Mouse (Mus musculus): ENCODE data around the gene Pla2r1. TPM values are rescaled to one million over a fixed set of nuclear protein-coding genes. Genes with fewer than 3 reads are reported as not detected.
A peak's percentile ranks its signal among the peaks of the same experiment; 100 is the strongest.

Gene Pla2r1
- polyA plus RNA-seq, 1 experiment from 2014 or later: 3.7 TPM

DNA sequence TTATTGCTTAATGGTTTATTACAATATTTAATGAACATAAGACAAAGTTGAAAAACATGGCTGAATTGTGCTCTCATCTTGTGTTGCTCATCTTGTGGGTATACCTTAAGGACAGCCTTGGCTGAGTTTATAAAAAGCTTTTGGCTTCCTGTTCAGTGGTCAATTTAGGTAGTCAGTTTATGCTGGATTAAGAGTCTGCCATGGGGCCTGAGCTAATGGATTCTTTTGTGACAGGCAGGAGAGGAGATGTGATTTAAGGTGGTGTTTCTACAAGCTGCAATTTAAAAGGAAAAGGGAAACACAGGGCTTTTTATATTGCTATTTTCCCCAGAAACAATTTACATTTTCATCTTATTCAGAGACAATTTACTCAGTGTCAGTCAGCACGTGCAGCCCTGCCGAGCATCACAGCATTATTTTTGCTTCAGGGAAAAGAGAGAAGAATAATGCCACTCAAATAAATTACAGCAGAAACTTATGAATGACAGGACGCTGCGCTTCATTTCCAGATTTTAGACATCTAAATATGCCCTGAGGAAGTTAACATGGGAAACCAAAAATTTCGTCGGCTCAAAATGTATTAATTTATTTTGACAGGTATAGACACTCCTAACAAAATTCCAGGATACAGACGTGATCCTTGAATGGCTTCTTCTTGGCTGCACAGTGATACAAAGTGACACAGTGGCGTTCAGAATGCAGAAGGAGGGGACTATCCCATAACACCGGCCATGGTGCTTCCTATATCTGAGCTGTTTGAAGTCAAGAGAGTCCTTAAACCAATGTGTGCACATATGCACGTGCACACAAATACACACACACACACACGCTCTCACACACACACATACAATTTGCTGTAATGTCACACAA, 84.0 kb downstream of the Pla2r1 start:
- H3K4me2 ChIP-seq (ENCODE audit: low read length): no peak overlapping the region
- H3K36me3 ChIP-seq (ENCODE audit: insufficient read depth, low read length): no peaks in the 10 kb centered on the region
- no peak overlapping the region for H3K27ac ChIP-seq
- no peak for TF ChIP-seq CTCF (IDR thresholded peaks at IDR 0.05; ENCODE audit: low read depth)
- 64% methylated on average over 11 of the region's 11 CpGs for WGBS
- no peaks in the 10 kb centered on the region for H3K27me3 ChIP-seq (ENCODE audit: insufficient read depth, low read length)
- no peak overlapping the region for H3K9ac ChIP-seq (ENCODE audit: low read depth, low read length)
- DNase-seq (ENCODE audit: low spot score): no peak
- no peak for ATAC-seq (replicated peaks; ENCODE audit: low FRiP score, low read depth)
- H3K4me3 ChIP-seq (replicated peaks; ENCODE audit: low read depth, low read length): no peak overlapping the region
- H3K9me3 ChIP-seq (replicated peaks; ENCODE audit: low read length): no peaks in the 10 kb centered on the region
- H3K4me1 ChIP-seq (replicated peaks; ENCODE audit: insufficient read depth, low read length): no peaks in the 10 kb centered on the region

DNA sequence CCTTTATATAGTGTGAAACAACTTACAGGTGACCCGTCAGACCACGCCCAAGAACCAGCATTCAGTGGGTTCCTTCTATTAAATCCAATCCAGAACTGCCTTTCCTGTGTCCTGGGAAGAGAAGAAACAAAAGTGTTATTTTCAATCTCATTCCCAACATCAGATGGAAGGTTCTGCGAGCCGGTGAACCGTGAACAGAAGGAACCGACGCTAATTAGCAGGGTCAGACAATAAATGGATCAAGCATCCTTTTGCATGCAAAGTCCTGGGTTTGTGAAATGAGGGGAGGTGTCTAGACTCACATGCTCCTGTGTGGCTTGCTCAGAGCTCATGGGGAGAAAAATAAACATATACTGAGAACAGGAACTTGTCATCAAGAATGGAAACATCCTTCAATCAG, 100.7 kb downstream of the Pla2r1 start:
- Histone ChIP-seq H3K9ac (ENCODE audit: low read depth, low read length) (no peak overlapping the region), H3K36me3 (ENCODE audit: insufficient read depth, low read length) (no peaks in the 10 kb centered on the region), H3K27me3 (ENCODE audit: insufficient read depth, low read length) (no peaks in the 10 kb centered on the region), H3K27ac (no peak overlapping the region), H3K9me3 (replicated peaks; ENCODE audit: low read length) (no peaks in the 10 kb centered on the region), H3K4me1 (replicated peaks; ENCODE audit: insufficient read depth, low read length) (no peaks in the 10 kb centered on the region), H3K4me2 (ENCODE audit: low read length) (no peak overlapping the region), H3K4me3 (replicated peaks; ENCODE audit: low read depth, low read length) (no peak overlapping the region)
- no peak for TF ChIP-seq CTCF (IDR thresholded peaks at IDR 0.05; ENCODE audit: low read depth)
- ATAC-seq (replicated peaks; ENCODE audit: low FRiP score, low read depth): no peak
- 78% methylated on average over 7 of the region's 7 CpGs for WGBS
- DNase-seq (ENCODE audit: low spot score): no peak

DNA sequence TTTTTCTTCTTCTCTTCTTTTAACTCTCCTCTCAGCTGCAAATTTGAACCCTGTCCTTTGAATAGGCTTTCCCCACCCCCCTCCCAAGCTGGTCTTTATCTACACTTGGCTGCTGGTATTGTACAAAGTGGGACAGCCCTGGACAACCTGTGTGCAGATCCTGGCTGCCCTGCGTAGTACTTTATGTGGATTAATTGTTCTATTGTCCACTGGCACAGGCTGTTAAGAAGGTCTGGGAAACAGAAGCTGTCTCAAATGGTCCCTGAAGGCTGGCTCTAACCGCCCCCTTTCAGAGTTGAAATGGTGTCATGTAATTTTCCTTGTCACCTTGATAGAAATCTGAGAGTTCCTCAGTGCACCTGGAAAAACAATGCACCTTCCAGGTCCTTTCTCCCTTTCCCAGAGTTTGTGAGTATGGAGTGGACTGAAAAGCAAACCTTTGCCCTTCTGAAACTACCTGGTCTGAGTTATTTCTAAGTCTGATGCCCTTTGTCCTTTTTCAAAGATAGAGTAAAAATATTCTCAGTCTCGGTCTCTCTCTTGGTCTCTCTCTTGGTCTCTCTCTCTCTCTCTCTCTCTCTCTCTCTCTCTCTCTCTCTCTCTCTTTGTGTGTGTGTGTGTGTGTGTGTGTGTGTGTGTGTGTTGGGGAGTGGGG, 101.9 kb downstream of the Pla2r1 start:
- H3K36me3 ChIP-seq (ENCODE audit: insufficient read depth, low read length): no peaks in the 10 kb centered on the region
- no peaks in the 10 kb centered on the region for H3K9me3 ChIP-seq (replicated peaks; ENCODE audit: low read length)
- H3K27me3 ChIP-seq (ENCODE audit: insufficient read depth, low read length): no peaks in the 10 kb centered on the region
- no peak overlapping the region for H3K4me2 ChIP-seq (ENCODE audit: low read length)
- 39% methylated on average over 3 of the region's 3 CpGs for WGBS
- no peak overlapping the region for H3K4me3 ChIP-seq (replicated peaks; ENCODE audit: low read depth, low read length)
- no peak for ATAC-seq (replicated peaks; ENCODE audit: low FRiP score, low read depth)
- no peak for DNase-seq (ENCODE audit: low spot score)
- no peaks in the 10 kb centered on the region for H3K4me1 ChIP-seq (replicated peaks; ENCODE audit: insufficient read depth, low read length)
- H3K9ac ChIP-seq (ENCODE audit: low read depth, low read length): no peak overlapping the region
- no peak overlapping the region for H3K27ac ChIP-seq
- no peak for TF ChIP-seq CTCF (IDR thresholded peaks at IDR 0.05; ENCODE audit: low read depth)

DNA sequence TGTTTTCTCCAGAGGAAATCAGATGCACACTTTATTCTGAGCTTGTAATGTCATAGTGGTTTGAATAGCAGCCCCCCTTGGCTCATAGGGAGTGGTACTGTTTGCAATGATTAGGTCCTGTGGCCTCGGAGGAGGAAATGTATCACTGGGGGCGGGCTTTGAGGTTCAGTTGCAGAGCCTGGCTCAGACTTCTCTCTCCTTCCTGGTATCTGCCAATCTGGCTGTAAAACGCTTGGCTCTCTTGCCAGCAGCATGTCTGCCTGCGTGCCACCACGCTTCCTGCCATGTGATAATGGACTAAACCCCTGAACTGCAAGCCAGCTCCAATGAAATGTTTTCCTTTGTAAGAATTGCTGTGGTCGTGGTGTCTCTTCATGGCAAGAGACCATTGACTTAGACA, 103.4 kb downstream of the Pla2r1 start:
- no peak overlapping the region for H3K9ac ChIP-seq (ENCODE audit: low read depth, low read length)
- H3K4me3 ChIP-seq (replicated peaks; ENCODE audit: low read depth, low read length): no peak overlapping the region
- no peak for TF ChIP-seq CTCF (IDR thresholded peaks at IDR 0.05; ENCODE audit: low read depth)
- H3K27ac ChIP-seq: no peak overlapping the region
- no peaks in the 10 kb centered on the region for H3K27me3 ChIP-seq (ENCODE audit: insufficient read depth, low read length)
- H3K4me2 ChIP-seq (ENCODE audit: low read length): no peak overlapping the region
- H3K9me3 ChIP-seq (replicated peaks; ENCODE audit: low read length): no peaks in the 10 kb centered on the region
- ATAC-seq (replicated peaks; ENCODE audit: low FRiP score, low read depth) (no peak), DNase-seq (ENCODE audit: low spot score) (no peak)
- no peaks in the 10 kb centered on the region for H3K36me3 ChIP-seq (ENCODE audit: insufficient read depth, low read length)
- no peaks in the 10 kb centered on the region for H3K4me1 ChIP-seq (replicated peaks; ENCODE audit: insufficient read depth, low read length)
- 57% methylated on average over 6 of the region's 6 CpGs for WGBS

DNA sequence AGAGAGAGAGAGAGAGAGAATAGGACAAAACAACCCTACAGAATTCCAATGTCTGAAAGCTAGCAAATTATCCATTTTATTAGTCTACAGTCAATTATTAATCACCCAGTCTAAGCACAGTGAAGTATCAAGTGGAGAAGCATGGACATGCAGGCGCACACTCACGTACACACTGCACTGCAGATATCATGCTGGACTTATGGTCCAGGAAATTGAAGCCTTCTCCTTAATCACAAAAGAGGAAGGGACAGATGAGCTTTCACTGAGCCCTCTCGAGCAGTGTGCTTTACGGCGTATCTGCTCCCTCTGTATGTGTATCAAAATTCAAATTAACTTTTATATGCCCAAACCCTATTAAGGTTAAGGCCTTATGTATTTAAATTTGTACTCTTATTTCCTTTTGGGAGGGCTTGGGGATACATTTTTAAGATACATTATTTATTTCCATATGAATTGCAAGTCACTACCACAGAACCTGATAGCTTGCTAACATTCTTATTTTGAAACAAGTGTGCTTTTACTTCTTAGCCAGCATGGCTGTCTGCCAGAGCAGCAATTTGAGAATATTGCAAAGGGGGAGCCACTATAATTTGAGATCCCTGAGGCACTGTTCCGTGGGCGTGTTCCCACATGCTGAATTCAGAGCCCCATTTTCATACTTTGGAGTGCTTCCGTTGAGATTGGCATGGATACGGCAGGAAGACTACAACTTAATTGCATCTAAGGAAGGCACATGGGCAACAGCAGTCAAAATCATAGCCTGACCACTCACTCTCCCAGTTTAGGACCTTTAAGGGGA, 108.2 kb downstream of the Pla2r1 start:
- Histone ChIP-seq H3K27ac (no peak overlapping the region), H3K9me3 (replicated peaks; ENCODE audit: low read length) (no peaks in the 10 kb centered on the region), H3K4me2 (ENCODE audit: low read length) (no peak overlapping the region), H3K4me1 (replicated peaks; ENCODE audit: insufficient read depth, low read length) (no peaks in the 10 kb centered on the region), H3K9ac (ENCODE audit: low read depth, low read length) (no peak overlapping the region), H3K27me3 (ENCODE audit: insufficient read depth, low read length) (no peaks in the 10 kb centered on the region), H3K4me3 (replicated peaks; ENCODE audit: low read depth, low read length) (no peak overlapping the region), H3K36me3 (ENCODE audit: insufficient read depth, low read length) (no peaks in the 10 kb centered on the region)
- peak; percentile 32 for DNase-seq (ENCODE audit: low spot score)
- TF ChIP-seq CTCF (IDR thresholded peaks at IDR 0.05; ENCODE audit: low read depth): no peak
- ATAC-seq (replicated peaks; ENCODE audit: low FRiP score, low read depth): 0 out of 2 replicates have a peak, but pooled peaks have one; percentile 29
- WGBS: 34% methylated on average over 9 of the region's 9 CpGs

DNA sequence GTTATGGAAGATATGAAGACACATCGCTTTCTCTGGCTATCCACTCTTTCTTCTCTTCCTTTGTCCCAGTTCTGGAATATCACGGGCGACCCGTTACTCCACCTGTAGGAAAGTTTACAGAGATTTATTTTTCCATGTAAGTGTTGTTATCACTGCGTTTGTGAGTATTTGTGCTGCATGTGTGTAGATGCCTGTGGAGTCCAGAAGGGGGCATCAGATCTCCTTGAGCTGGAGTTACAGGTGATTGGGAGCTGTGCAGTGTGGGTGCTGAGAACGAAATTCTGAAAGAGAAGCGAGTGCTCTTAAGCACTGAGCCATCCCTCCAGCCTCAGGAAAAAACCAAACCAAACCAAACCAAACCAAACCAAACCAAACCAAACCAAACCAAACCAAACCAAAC, 109.8 kb downstream of the Pla2r1 start:
- no peak overlapping the region for H3K4me3 ChIP-seq (replicated peaks; ENCODE audit: low read depth, low read length)
- TF ChIP-seq CTCF (IDR thresholded peaks at IDR 0.05; ENCODE audit: low read depth): peak; percentile 38
- no peaks in the 10 kb centered on the region for H3K36me3 ChIP-seq (ENCODE audit: insufficient read depth, low read length)
- no peaks in the 10 kb centered on the region for H3K27me3 ChIP-seq (ENCODE audit: insufficient read depth, low read length)
- no peak overlapping the region for H3K9ac ChIP-seq (ENCODE audit: low read depth, low read length)
- no peaks in the 10 kb centered on the region for H3K4me1 ChIP-seq (replicated peaks; ENCODE audit: insufficient read depth, low read length)
- no peaks in the 10 kb centered on the region for H3K9me3 ChIP-seq (replicated peaks; ENCODE audit: low read length)
- WGBS: 97% methylated on average over 7 of the region's 7 CpGs
- ATAC-seq (replicated peaks; ENCODE audit: low FRiP score, low read depth) (no peak), DNase-seq (ENCODE audit: low spot score) (no peak)
- no peak overlapping the region for H3K4me2 ChIP-seq (ENCODE audit: low read length)
- no peak overlapping the region for H3K27ac ChIP-seq
